ENCODE assay signal across 21 mouse cellular contexts in genomic region chr1:30832778-30833177, GRCm38 (mm10). TPM values are rescaled to one million over a fixed set of nuclear protein-coding genes. Genes with fewer than 3 reads are reported as not detected.
DNase-seq lines count a peak whose midpoint lies in the region; TF ChIP-seq lines count a peak whose summit lies in the region.
"Had no signal": no experiment of that assay in that cellular context is flagged by ENCODE, and none has a peak within 500 bp of the region (broad histone marks: within the 10 kb centered on the region; RNA-seq: fewer than 3 reads in every experiment).

No protein-coding gene starts in this region.

- H3K4me3 ChIP-seq in ES-E14 (ENCODE audit: insufficient read depth in 1 of 2, low read depth in 1 of 2, low read length in 2 of 2, poor library complexity in 1 of 2, severe bottlenecking in 1 of 2), result no peak overlapping the region
- H3K4me3 ChIP-seq: embryonic facial prominence, embryonic 13.5 days; embryonic facial prominence, embryonic 15.5 days; erythroblast, embryonic 14.5 days; forebrain, embryonic 10.5 days; forebrain, embryonic 12.5 days had no signal

- in situ Hi-C loops in ES-E14 (cut with MboI; ENCODE audit: low sequenced_read_pairs in 2 of 2, unreplicated experiment in 2 of 2), result no loop called here

- H3K27ac ChIP-seq in ES-E14 (ENCODE audit: insufficient read depth, low read depth, low read length, poor library complexity, severe bottlenecking), result peak overlapping the region; percentile 3; the same call in 1 of the 2 replicates
- H3K27ac ChIP-seq: embryonic facial prominence, embryonic 13.5 days; embryonic facial prominence, embryonic 15.5 days; forebrain, embryonic 10.5 days; forebrain, embryonic 12.5 days had no signal

- no peaks in the 10 kb centered on the region for H3K9me3 ChIP-seq in ES-E14 (ENCODE audit: control insufficient read depth, insufficient read depth, low read depth, low read length)
- H3K9me3 ChIP-seq: embryonic facial prominence, embryonic 13.5 days; embryonic facial prominence, embryonic 15.5 days; forebrain, embryonic 10.5 days; forebrain, embryonic 12.5 days; G1E had no signal

- no peak overlapping the region for H3K9ac ChIP-seq in ES-E14 (ENCODE audit: insufficient read depth, low read depth, low read length, poor library complexity, severe bottlenecking)
- H3K9ac ChIP-seq: embryonic facial prominence, embryonic 13.5 days; embryonic facial prominence, embryonic 15.5 days; forebrain, embryonic 12.5 days had no signal

- peaks cover 17% of the 10 kb centered on the region for H3K36me3 ChIP-seq in ES-E14 (ENCODE audit: control insufficient read depth, insufficient read depth, low read length, poor library complexity, severe bottlenecking)

- no peaks in the 10 kb centered on the region for H3K4me1 ChIP-seq in ES-E14 (ENCODE audit: control insufficient read depth in 2 of 2, insufficient read depth in 2 of 2, low read length in 2 of 2, poor library complexity in 1 of 2)
- H3K4me1 ChIP-seq: embryonic facial prominence, embryonic 13.5 days; embryonic facial prominence, embryonic 15.5 days; forebrain, embryonic 10.5 days; forebrain, embryonic 12.5 days had no signal

- DNase-seq in heart, adult 11 months, result peak; percentile 77
- DNase-seq in heart, adult 18-20 months, result no peak
- DNase-seq in ES-E14 (ENCODE audit: low read depth, low spot score), result no peak
- peak; percentile 27 for DNase-seq in brain, adult 2 months (ENCODE audit: low read depth, low spot score)
- DNase-seq in retina, embryonic 14.5 days (ENCODE audit: low spot score), result no peak
- DNase-seq: adrenal gland, adult 8-10 months; adrenal gland, postnatal 14 days; adrenal gland, postnatal 36 days; cerebellum, adult 11 months; cerebellum, adult 18-20 months; cerebellum, adult 8-10 months; cerebellum, adult 9-11 months; cerebellum, postnatal 14 days; cerebellum, postnatal 36 days; embryo, embryonic 11 days had no signal

TF ChIP-seq in ES-E14, 5 proteins besides CTCF, POLR2A, EP300 and RAD21:
- no peak for TF ChIP-seq CHD2 (IDR thresholded peaks at IDR 0.05; ENCODE audit: low read depth, low read length)
- no peak for TF ChIP-seq ZC3H11A (IDR thresholded peaks at IDR 0.05; ENCODE audit: borderline replicate concordance, low read depth, low read length)
- TF ChIP-seq MAFK (IDR thresholded peaks at IDR 0.05; ENCODE audit: insufficient read depth, low read depth, low read length), result no peak
- TF ChIP-seq ZNF384 (IDR thresholded peaks at IDR 0.05; ENCODE audit: low read depth, low read length), result no peak

RNA-seq across cellular contexts. Expression of gene Phf3, which starts 40.9 kb away (rescaled TPM):
- total RNA-seq in heart, adult 18-20 months (2021), result 10 to 100 TPM; 37.1 to 37.3 TPM
- 85.0 and 92.0 TPM in 2 replicates for total RNA-seq in ES-E14 (2012; rRNA removed)

Comparison
In these comparisons a context has a peak if more than half of its experiments do, and no peak if none do; other contexts are left out.
1. DNase-seq: peak in heart, adult 11 months (single experiment) and brain, adult 2 months (single experiment); none in heart, adult 18-20 months (0 of 2), ES-E14 (single experiment) and retina, embryonic 14.5 days (single experiment).